Mouse (Mus musculus): ENCODE data around the gene Olfr1205.

Olfr1205 gene

DNA sequence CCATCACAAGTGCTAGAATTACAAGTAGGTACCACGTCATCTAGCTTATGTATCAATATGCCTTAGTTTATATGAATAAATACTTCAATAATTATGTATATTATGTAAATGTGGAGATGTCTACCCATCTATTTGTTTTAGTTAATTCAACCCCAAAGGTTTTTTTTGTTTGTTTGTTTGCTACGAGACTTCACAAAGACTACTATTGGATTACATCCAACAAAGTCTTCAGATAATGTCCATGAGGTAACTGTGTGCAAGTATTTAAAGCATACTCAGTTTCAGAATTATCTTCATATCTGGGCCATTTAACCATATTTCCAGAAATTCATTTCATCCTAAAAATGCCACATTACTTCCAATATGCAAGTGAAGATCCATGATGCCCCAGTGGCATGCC, at the start of gene Olfr1205:
TSS of gene Olfr1205 (plus strand) at position 301 of the 400 bp plus-strand sequence.
- no peak for DNase-seq (ENCODE audit: inconsistent age in 2 of 2, low spot score in 1 of 2)

DNA sequence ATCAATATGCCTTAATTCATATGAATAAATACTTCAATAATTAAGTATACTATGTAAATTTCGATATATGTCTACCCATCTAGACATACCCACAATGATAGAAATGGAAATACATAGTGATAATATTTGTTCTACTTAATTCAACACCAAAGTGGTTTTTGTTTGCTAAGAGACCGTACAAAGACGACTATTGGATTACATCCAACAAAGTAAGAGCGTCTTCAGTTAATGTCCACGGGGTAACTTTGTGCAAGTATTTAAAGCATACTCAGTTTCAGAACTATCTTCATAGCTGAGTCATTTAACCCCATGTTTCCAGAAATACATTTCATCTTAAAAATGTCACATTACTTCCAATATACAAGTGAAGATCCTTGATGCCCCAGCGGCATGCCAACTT, 36.8 kb upstream of the Olfr1205 start, which contains the start of gene Olfr1201:
TSS of gene Olfr1201 (plus strand) at position 301 of the 400 bp plus-strand sequence.
- no peak for DNase-seq (ENCODE audit: inconsistent age in 2 of 2, low spot score in 1 of 2)

DNA sequence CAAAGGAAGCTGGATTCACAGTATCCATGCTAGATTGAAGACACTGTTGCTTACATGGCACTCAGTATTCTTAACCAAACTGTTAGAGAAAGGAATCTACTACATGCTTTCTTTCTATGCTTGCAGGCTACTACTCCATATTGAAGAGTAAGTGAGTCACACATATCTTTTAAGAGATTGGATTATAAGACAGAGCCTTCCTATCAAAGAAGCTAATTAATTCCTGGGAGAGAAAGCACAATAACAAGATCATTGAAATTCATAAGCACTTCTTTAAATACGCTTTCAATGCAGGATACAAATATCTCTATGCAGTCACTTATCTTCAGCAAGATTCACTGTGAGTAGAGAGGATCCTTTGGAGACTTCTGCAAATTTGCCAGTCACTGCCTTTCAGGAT, 15.3 kb upstream of the Olfr1205 start, which contains the start of gene Olfr1202:
TSS of gene Olfr1202 (plus strand) at position 301 of the 400 bp plus-strand sequence.
- DNase-seq (ENCODE audit: inconsistent age in 2 of 2, low spot score in 1 of 2): no peak

DNA sequence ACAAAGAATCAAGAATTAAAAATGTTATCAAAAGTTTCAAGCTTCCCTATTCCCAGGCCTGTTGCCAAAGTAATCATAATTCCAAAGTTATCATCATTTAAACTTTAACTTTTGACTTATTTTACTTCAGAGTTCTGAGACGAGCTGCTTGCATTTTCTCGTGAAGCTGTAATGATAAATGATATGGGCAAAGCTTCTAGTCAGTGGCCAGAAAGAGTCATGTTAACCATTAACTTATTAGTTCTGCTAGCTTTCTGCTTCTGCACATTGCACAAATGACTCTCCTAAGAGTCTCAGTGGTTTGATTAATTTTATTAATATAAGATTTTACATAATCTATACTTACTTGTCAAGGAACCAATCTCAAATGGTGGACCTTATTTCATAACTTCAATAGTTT, 8.9 kb downstream of the Olfr1205 start:
- DNase-seq (ENCODE audit: inconsistent age in 2 of 2, low spot score in 1 of 2): no peak

DNA sequence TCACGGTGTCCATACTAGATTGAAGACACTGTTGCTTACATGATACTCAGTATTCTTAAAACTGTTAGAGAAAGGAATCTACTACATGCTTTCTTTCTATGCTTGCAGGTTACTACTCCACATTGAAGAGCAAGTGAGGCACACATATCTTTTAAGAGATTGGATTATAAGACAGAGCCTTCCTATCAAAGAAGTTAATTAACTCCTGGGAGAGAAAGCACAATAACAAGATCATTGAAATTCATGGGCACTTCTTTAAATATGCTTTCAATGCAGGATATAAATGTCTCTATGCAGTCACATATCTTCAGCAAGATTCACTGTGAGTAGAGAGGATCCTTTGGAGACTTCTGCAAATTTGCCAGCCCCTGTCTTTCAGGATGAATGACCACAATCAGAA, 19.5 kb downstream of the Olfr1205 start, which contains the start of gene Olfr1204:
TSS of gene Olfr1204 (plus strand) at position 301 of the 400 bp plus-strand sequence.
- no peak for DNase-seq (ENCODE audit: inconsistent age in 2 of 2, low spot score in 1 of 2)

DNA sequence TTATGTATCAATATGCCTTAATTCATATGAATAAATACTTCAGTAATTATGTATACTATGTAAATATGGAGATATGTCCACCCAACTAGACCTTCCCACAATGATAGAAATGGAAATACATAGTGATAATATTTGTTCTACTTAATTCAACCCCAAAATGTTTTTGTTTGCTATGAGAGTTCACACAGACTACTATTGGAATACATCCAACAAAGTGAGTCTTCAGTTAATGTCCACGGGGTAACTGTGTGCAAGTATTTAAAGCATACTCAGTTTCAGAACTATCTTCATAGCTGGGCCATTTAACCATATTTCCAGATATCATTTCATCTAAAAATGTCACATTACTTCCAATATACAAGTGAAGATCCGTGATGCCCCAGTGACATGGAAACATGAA, 33.4 kb downstream of the Olfr1205 start, which contains the start of gene Olfr1206:
TSS of gene Olfr1206 (plus strand) at position 301 of the 400 bp plus-strand sequence.
- DNase-seq (ENCODE audit: inconsistent age in 2 of 2, low spot score in 1 of 2): no peak
